Comparison of ENCODE assay signal across 25 mouse cellular contexts in genomic region chr1:119401249-119401648, GRCm38 (mm10). TPM values are rescaled to one million over a fixed set of nuclear protein-coding genes. Genes with fewer than 3 reads are reported as not detected.
"Had no signal": no experiment of that assay in that cellular context is flagged by ENCODE, and none has a peak within 500 bp of the region (broad histone marks: within the 10 kb centered on the region; RNA-seq: fewer than 3 reads in every experiment).

No protein-coding gene starts in this region.

- H3K36me3 ChIP-seq: kidney, embryonic 15.5 days; limb, embryonic 12.5 days; limb, embryonic 15.5 days; lung, embryonic 15.5 days; midbrain, embryonic 10.5 days; midbrain, embryonic 13.5 days; neural tube, embryonic 13.5 days; stomach, embryonic 15.5 days had no signal

- H3K4me1 ChIP-seq: limb, embryonic 12.5 days; midbrain, embryonic 10.5 days; midbrain, embryonic 13.5 days; neural tube, embryonic 13.5 days; stomach, embryonic 15.5 days had no signal

- H3K9me3 ChIP-seq: kidney, embryonic 15.5 days; limb, embryonic 12.5 days; limb, embryonic 15.5 days; lung, embryonic 15.5 days; megakaryocyte, embryonic 14.5 days; midbrain, embryonic 10.5 days; midbrain, embryonic 13.5 days; neural tube, embryonic 13.5 days; stomach, embryonic 15.5 days had no signal

- DNase-seq: kidney, postnatal 10 days; kidney, postnatal 36 days; left cerebral cortex, postnatal 4 days; lung, adult 18-20 months; lung, postnatal 10 days; lung, postnatal 36 days; retina, postnatal 1 day; right cerebral cortex, postnatal 25 days; spleen, adult 18-20 months; thymus, postnatal 25 days had no signal

- H3K27ac ChIP-seq: kidney, embryonic 15.5 days; limb, embryonic 12.5 days; limb, embryonic 15.5 days; liver, embryonic 14.5 days; lung, embryonic 15.5 days; midbrain, embryonic 10.5 days; midbrain, embryonic 13.5 days; neural tube, embryonic 13.5 days; stomach, embryonic 15.5 days had no signal

- H3K4me3 ChIP-seq: kidney, embryonic 15.5 days; limb, embryonic 12.5 days; limb, embryonic 15.5 days; lung, embryonic 15.5 days; megakaryocyte, embryonic 14.5 days; midbrain, embryonic 10.5 days; midbrain, embryonic 13.5 days; myocyte; neural tube, embryonic 13.5 days; stomach, embryonic 15.5 days had no signal

- H3K9ac ChIP-seq: kidney, embryonic 15.5 days; limb, embryonic 12.5 days; limb, embryonic 15.5 days; liver, embryonic 14.5 days; lung, embryonic 15.5 days; midbrain, embryonic 13.5 days; neural tube, embryonic 13.5 days; stomach, embryonic 15.5 days had no signal

- H3K27me3 ChIP-seq: kidney, embryonic 15.5 days; limb, embryonic 12.5 days; limb, embryonic 15.5 days; lung, embryonic 15.5 days; midbrain, embryonic 13.5 days; neural tube, embryonic 13.5 days; stomach, embryonic 15.5 days had no signal

- ATAC-seq: midbrain, embryonic 13.5 days; midbrain, embryonic 16.5 days had no signal

- H3K4me2 ChIP-seq: kidney, embryonic 15.5 days; limb, embryonic 12.5 days; limb, embryonic 15.5 days; liver, embryonic 11.5 days; lung, embryonic 15.5 days; midbrain, embryonic 13.5 days; neural tube, embryonic 13.5 days; stomach, embryonic 15.5 days had no signal

RNA-seq across cellular contexts. Expression of gene Inhbb, which starts 20.8 kb away (rescaled TPM):
- total RNA-seq: monocyte, adult 5-6 weeks; neutrophil, adult 5-6 weeks had no signal
